Mouse (Mus musculus): Measurements from ENCODE around the gene Clcn1.

Gene Clcn1

GRCm38 (mm10) chr6:42350968-42351775, 64.7 kb downstream of the Clcn1 start:
- DNase-seq = peak; percentile 23

- DNase-seq = no peak
Measured at GRCm38 (mm10) chr6:42351776-42352485, 65.4 kb downstream of the Clcn1 start.

- DNase-seq = no peak
Measured at GRCm38 (mm10) chr6:42352486-42352846, 66.0 kb downstream of the Clcn1 start.

- DNase-seq = no peak
Measured at GRCm38 (mm10) chr6:42353180-42353579, 66.7 kb downstream of the Clcn1 start.

- peak; percentile 28 for DNase-seq
Measured at GRCm38 (mm10) chr6:42354076-42355019, 67.9 kb downstream of the Clcn1 start.

- no peak for DNase-seq
Measured at GRCm38 (mm10) chr6:42355366-42355765, 68.9 kb downstream of the Clcn1 start.

GRCm38 (mm10) chr6:42355794-42356600, 69.5 kb downstream of the Clcn1 start:
- no peak for DNase-seq

GRCm38 (mm10) chr6:42356913-42357312, 70.4 kb downstream of the Clcn1 start:
- no peak for DNase-seq

GRCm38 (mm10) chr6:42357901-42358300, 71.4 kb downstream of the Clcn1 start:
- no peak for DNase-seq

GRCm38 (mm10) chr6:42358901-42359300, 72.4 kb downstream of the Clcn1 start:
- DNase-seq = no peak

- DNase-seq = no peak
Measured at GRCm38 (mm10) chr6:42359364-42360147, 73.1 kb downstream of the Clcn1 start.

GRCm38 (mm10) chr6:42360231-42360840, 73.9 kb downstream of the Clcn1 start:
- DNase-seq = no peak

GRCm38 (mm10) chr6:42361041-42361895, 74.8 kb downstream of the Clcn1 start:
- no peak for DNase-seq

GRCm38 (mm10) chr6:42362074-42362473, 75.6 kb downstream of the Clcn1 start:
- DNase-seq = no peak

GRCm38 (mm10) chr6:42362497-42362896, 76.0 kb downstream of the Clcn1 start:
- no peak for DNase-seq

- DNase-seq = no peak
Measured at GRCm38 (mm10) chr6:42362974-42363373, 76.5 kb downstream of the Clcn1 start.

GRCm38 (mm10) chr6:42364066-42364465, 77.6 kb downstream of the Clcn1 start:
- no peak for DNase-seq

GRCm38 (mm10) chr6:42364607-42365006, 78.1 kb downstream of the Clcn1 start:
- DNase-seq = no peak

GRCm38 (mm10) chr6:42365215-42365614, 78.7 kb downstream of the Clcn1 start:
- no peak for DNase-seq
